Mouse (Mus musculus) embryonic fibroblast, embryonic 13.5 days (primary cell): Measurements from ENCODE around the gene Rapsn.

Experiments
- CTCF ChIP-seq: IDR thresholded peaks from 2 replicates; pipeline ENCODE4 v1.5.1; 2011; ENCODE audit warnings: mild to moderate bottlenecking, control low read depth, low read length, moderate library complexity, borderline replicate concordance; ENCODE audit not compliant: insufficient read depth
- POLR2A ChIP-seq: IDR thresholded peaks from 2 replicates; pipeline ENCODE4 v1.6.1; 2011; ENCODE audit warnings: low read depth, mild to moderate bottlenecking, control low read depth, low read length, moderate library complexity

DNA sequence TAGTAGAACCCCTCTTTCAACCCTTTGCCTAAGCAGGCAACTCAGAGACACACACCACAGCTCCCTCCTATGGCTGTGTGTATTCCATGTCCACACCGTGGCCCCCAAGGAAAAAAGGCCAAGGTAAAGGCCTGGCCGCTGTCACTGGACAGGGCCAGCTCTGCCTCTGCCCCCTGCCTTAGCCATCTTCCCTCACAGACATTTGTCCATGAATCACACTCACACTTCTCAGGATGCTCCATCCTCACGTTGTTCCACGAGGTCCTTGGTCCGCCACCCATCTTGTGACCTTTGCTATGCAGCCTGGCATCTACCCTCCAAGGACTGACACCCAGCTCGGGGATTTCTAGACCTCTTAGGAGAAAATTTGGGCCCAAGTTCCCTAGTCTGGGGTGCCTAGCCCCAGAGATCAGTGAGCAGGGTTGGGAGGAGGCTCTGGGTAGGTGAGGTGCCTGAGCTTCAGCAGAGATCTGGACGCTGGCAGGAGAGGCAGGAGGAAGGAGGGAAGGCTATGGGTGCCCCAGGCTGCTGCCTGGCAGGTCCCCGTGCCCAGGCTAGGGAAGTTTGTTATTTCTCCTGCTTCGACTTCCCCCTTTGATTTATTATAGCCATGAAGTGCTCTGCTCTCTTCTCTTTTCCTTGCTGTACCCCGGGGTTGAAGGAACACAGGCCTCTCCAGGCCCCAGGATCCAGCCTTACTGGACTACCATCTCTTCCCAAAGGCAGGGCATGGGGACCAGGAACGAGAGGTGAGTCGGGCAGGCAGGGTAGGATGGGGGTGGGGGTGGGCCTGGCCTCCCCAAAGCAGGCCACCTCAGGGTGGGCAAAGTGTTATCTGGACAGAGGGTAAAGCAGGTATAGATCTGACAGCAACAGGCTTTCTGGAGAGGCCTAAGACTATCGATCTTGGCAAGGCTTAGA is 46.6 kb downstream of the Rapsn start, which contains the start of gene Spi1:
- TF ChIP-seq CTCF (no peak), POLR2A (no peak)
